Mouse (Mus musculus): ENCODE results near the gene Cerkl. TPM values are rescaled to one million over a fixed set of nuclear protein-coding genes. Genes with fewer than 3 reads are reported as not detected.

Gene Cerkl
- total and polyA plus RNA-seq, 3 experiments = 3.5 to 7.4 TPM; not detected in 1

GRCm38 (mm10) chr2:79362029-79362428, 94.6 kb downstream of the Cerkl start:
- H3K9ac ChIP-seq (ENCODE audit: control insufficient read depth, low read depth, low read length, poor library complexity, severe bottlenecking) = no peak overlapping the region
- H3K36me3 ChIP-seq (ENCODE audit: control insufficient read depth in 1 of 2, insufficient read depth in 2 of 2, low read length in 2 of 2) = no peaks in the 10 kb centered on the region
- H3K9me3 ChIP-seq (replicated peaks; ENCODE audit: insufficient read depth, low read length) = no peaks in the 10 kb centered on the region; the same call in 1 of the 2 replicates
- no peak overlapping the region for H3K4me3 ChIP-seq (ENCODE audit: control insufficient read depth in 1 of 2, insufficient read depth in 1 of 2, low read depth in 2 of 2, low read length in 2 of 2)
- H3K27me3 ChIP-seq (ENCODE audit: control insufficient read depth in 1 of 2, insufficient read depth in 2 of 2, low read length in 2 of 2) = no peaks in the 10 kb centered on the region
- H3K79me2 ChIP-seq (ENCODE audit: control insufficient read depth, insufficient read depth, low read length, poor library complexity) = no peaks in the 10 kb centered on the region
- DNase-seq (ENCODE audit: low read depth, low spot score) = no peak
- H3K4me1 ChIP-seq (ENCODE audit: control insufficient read depth in 1 of 2, insufficient read depth in 2 of 2, low read length in 2 of 2) = no peaks in the 10 kb centered on the region
- no peak overlapping the region for H3K27ac ChIP-seq (ENCODE audit: control insufficient read depth, low read depth, low read length)
- TF ChIP-seq SMC3 (IDR thresholded peaks at IDR 0.05; ENCODE audit: low read depth, low read length) (no peak), EP300 (IDR thresholded peaks at IDR 0.05; ENCODE audit: low read depth in 1 of 2, low read length in 2 of 2) (no peak)

GRCm38 (mm10) chr2:79357835-79358234, 98.8 kb downstream of the Cerkl start:
- Histone ChIP-seq H3K27ac (ENCODE audit: control insufficient read depth, low read depth, low read length) (no peak overlapping the region), H3K4me3 (ENCODE audit: control insufficient read depth in 1 of 2, insufficient read depth in 1 of 2, low read depth in 2 of 2, low read length in 2 of 2) (no peak overlapping the region), H3K4me1 (ENCODE audit: control insufficient read depth in 1 of 2, insufficient read depth in 2 of 2, low read length in 2 of 2) (no peaks in the 10 kb centered on the region), H3K36me3 (ENCODE audit: control insufficient read depth in 1 of 2, insufficient read depth in 2 of 2, low read length in 2 of 2) (no peaks in the 10 kb centered on the region), H3K9me3 (replicated peaks; ENCODE audit: insufficient read depth, low read length) (no peaks in the 10 kb centered on the region; the same call in 1 of the 2 replicates), H3K27me3 (ENCODE audit: control insufficient read depth in 1 of 2, insufficient read depth in 2 of 2, low read length in 2 of 2) (no peaks in the 10 kb centered on the region), H3K9ac (ENCODE audit: control insufficient read depth, low read depth, low read length, poor library complexity, severe bottlenecking) (no peak overlapping the region), H3K79me2 (ENCODE audit: control insufficient read depth, insufficient read depth, low read length, poor library complexity) (no peaks in the 10 kb centered on the region)
- TF ChIP-seq SIN3A (IDR thresholded peaks at IDR 0.05; ENCODE audit: low read length) (no peak), POLR2AphosphoS5 (IDR thresholded peaks at IDR 0.05; ENCODE audit: borderline replicate concordance, low read depth, low read length) (no peak), GABPA (IDR thresholded peaks at IDR 0.05; ENCODE audit: low read depth, low read length) (no peak), MYB (IDR thresholded peaks at IDR 0.05; ENCODE audit: low read depth, low read length) (no peak), TCF12 (IDR thresholded peaks at IDR 0.05; ENCODE audit: low read depth, low read length) (no peak), TBP (IDR thresholded peaks at IDR 0.05; ENCODE audit: low read depth, low read length) (no peak), CHD1 (IDR thresholded peaks at IDR 0.05; ENCODE audit: low read depth, low read length) (no peak), NRF1 (IDR thresholded peaks at IDR 0.05; ENCODE audit: insufficient read depth, low read depth, low read length, poor library complexity, severe bottlenecking) (no peak), ETS1 (IDR thresholded peaks at IDR 0.05; ENCODE audit: low read depth, low read length) (no peak), MAFK (IDR thresholded peaks at IDR 0.05; ENCODE audit: borderline replicate concordance, low read depth, low read length) (no peak)
- no peak for DNase-seq (ENCODE audit: low read depth, low spot score)

- no peaks in the 10 kb centered on the region for H3K27me3 ChIP-seq (ENCODE audit: control insufficient read depth in 1 of 2, insufficient read depth in 2 of 2, low read length in 2 of 2)
- no peak overlapping the region for H3K27ac ChIP-seq (ENCODE audit: control insufficient read depth, low read depth, low read length)
- TF ChIP-seq MXI1 (IDR thresholded peaks at IDR 0.05; ENCODE audit: low read depth, low read length) (no peak), UBTF (IDR thresholded peaks at IDR 0.05; ENCODE audit: borderline replicate concordance, insufficient read depth, low read depth, low read length) (no peak), TAL1 (IDR thresholded peaks at IDR 0.05; ENCODE audit: low read length) (no peak), MYB (IDR thresholded peaks at IDR 0.05; ENCODE audit: low read depth, low read length) (no peak), MAZ (IDR thresholded peaks at IDR 0.05; ENCODE audit: low read depth, low read length) (no peak), TCF12 (IDR thresholded peaks at IDR 0.05; ENCODE audit: low read depth, low read length) (no peak), JUND (IDR thresholded peaks at IDR 0.05; ENCODE audit: low read depth, low read length) (no peak), ZNF384 (IDR thresholded peaks at IDR 0.05; ENCODE audit: low read depth, low read length) (no peak), MYC (IDR thresholded peaks at IDR 0.05; ENCODE audit: low read depth, low read length) (no peak), HCFC1 (IDR thresholded peaks at IDR 0.05; ENCODE audit: low read depth, low read length) (no peak), POLR2A (IDR thresholded peaks at IDR 0.05; ENCODE audit: control insufficient read depth in 1 of 2, insufficient read depth in 1 of 2, low read depth in 1 of 2, low read length in 2 of 2, poor library complexity in 1 of 2) (no peak), MAFK (IDR thresholded peaks at IDR 0.05; ENCODE audit: borderline replicate concordance, low read depth, low read length) (no peak), RCOR1 (IDR thresholded peaks at IDR 0.05; ENCODE audit: low read depth, low read length) (no peak), POLR2AphosphoS2 (IDR thresholded peaks at IDR 0.05; ENCODE audit: low read length) (no peak), E2F4 (IDR thresholded peaks at IDR 0.05; ENCODE audit: borderline replicate concordance, low read depth, low read length) (no peak), TBP (IDR thresholded peaks at IDR 0.05; ENCODE audit: low read depth, low read length) (no peak), EP300 (IDR thresholded peaks at IDR 0.05; ENCODE audit: low read depth in 1 of 2, low read length in 2 of 2) (no peak), USF1 (IDR thresholded peaks at IDR 0.05; ENCODE audit: low read depth, low read length) (no peak)
- H3K4me3 ChIP-seq (ENCODE audit: control insufficient read depth in 1 of 2, insufficient read depth in 1 of 2, low read depth in 2 of 2, low read length in 2 of 2) = no peak overlapping the region
- H3K9me3 ChIP-seq (replicated peaks; ENCODE audit: insufficient read depth, low read length) = no peaks in the 10 kb centered on the region; the same call in 1 of the 2 replicates
- no peaks in the 10 kb centered on the region for H3K4me1 ChIP-seq (ENCODE audit: control insufficient read depth in 1 of 2, insufficient read depth in 2 of 2, low read length in 2 of 2)
- no peak overlapping the region for H3K9ac ChIP-seq (ENCODE audit: control insufficient read depth, low read depth, low read length, poor library complexity, severe bottlenecking)
- H3K36me3 ChIP-seq (ENCODE audit: control insufficient read depth in 1 of 2, insufficient read depth in 2 of 2, low read length in 2 of 2) = no peaks in the 10 kb centered on the region
- no peak for DNase-seq (ENCODE audit: low read depth, low spot score)
- no peaks in the 10 kb centered on the region for H3K79me2 ChIP-seq (ENCODE audit: control insufficient read depth, insufficient read depth, low read length, poor library complexity)
Measured at GRCm38 (mm10) chr2:79354773-79355172, 101.8 kb downstream of the Cerkl start.
